Mouse (Mus musculus) adrenal gland, adult 8-10 months (tissue): Measurements from ENCODE around the gene Slc9a8. TPM values are rescaled to one million over a fixed set of nuclear protein-coding genes. Genes with fewer than 3 reads are reported as not detected.

ENCODE experiments used
- DNase-seq: peaks from one replicate; pipeline ENCODE4 v3.0.0; 2022
- total RNA-seq, 4 experiments: library from RNA; stranded (reverse); gene quantifications; 2 replicates each; pipeline ENCODE4 v1.2.4; 2022

The Slc9a8 gene
- total RNA-seq, 4 experiments from 2014 or later, result 39.8 to 87.3 (median 53.6) TPM

DNA sequence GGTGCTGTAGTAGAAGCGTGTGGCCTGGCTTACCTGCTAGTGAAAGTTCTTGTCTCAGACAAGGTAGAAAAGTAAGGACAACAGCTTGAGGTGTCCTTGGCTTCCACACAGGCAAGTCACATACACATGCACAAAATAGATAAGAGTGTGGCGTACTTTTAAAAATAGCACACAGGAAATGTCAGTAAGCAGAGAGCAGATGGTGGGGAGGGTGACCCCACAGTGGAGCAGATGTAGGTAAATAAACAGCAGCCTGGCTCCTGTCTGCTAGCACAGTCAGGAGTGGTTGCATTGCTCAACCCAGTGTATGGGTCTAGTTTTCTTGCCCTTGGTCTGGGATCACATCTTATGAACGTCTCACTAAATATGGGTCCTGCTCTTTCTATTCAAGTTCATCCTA, 89.0 kb downstream of the Slc9a8 start:
- no peak for DNase-seq

- DNase-seq, result no peak
Observed at GRCm38 (mm10) chr2:167512365-167512764, 90.9 kb downstream of the Slc9a8 start.

- no peak for DNase-seq
Observed at GRCm38 (mm10) chr2:167512970-167513369, 91.5 kb downstream of the Slc9a8 start.

DNA sequence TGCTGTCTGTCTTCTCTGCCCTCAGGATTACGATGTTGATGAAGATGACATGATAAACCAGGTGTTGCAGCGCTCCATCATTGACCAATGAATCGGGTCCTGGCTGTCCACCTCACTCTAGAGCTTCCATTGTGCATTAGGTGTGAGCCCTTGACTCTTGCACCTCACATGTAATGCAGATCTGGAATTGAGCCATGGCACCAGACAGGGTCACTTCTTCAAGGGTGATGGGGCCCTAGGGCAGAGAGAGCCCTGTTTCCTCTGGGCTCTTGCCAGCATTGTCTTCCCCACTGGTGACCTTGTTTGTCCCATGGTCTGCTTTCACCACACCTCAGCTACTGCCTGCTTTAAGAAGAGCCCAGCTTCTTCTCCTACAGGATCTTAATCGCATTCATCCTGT, 93.1 kb downstream of the Slc9a8 start:
- no peak for DNase-seq

DNA sequence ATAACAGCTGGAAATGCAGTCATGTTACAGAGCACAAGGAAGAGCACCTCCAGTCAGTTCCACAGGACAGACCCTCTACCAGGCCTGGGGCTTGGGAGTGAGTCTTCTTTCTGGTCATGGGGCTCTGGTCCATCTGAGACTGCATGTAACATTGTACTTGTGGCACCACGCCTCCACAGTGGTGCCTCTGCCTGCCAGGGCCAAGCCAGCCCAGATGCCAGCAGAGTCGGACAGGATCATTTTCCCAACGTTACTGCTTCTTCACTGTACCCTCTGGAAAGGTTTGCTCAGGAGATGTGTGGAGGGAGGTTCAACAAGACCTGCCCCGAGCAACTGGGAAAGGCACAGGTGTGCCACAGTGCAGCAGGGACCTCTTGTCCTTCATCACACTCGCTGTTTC, 94.2 kb downstream of the Slc9a8 start:
- DNase-seq, result no peak

DNA sequence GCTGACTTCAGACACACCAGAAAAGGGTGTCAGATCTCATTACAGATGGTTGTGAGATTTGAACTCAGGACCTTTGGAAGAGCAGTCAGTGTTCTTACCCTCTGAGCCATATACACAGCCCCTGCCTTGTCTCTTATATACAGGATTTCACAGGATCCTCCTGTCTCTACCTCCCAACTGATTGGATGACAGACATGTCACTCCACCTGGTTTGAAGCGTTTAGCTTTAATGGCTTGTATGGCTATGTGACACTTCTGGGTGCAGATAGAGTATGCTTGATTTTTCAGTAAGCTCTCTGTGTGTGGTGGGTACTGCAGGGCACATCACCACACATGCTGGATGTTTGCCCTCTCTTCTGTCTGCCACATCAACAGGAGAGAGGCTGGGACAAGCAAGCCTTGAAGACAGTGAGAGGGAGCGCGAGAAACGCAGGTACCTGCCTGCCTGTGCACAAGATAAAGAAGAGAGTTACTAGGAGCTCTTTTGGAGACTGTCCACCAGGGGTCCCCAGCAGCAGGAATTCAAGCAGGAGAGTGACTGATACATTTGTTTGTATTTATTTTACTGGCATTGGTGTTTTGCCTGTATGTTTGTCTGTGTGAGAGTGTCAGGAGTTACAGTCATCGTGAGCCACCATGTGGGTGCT, 98.2 kb downstream of the Slc9a8 start:
- no peak for DNase-seq

Other genes with a start within 250 kb of the Slc9a8 start
- gene Kcnb1, start 231.6 kb upstream of the Slc9a8 start, total RNA-seq, result 10 to 100 TPM; 12.6 to 27.7 (median 18.8) TPM
- gene Ptgis, start 181.1 kb upstream of the Slc9a8 start, total RNA-seq, result 10 to 100 TPM; 26.8 to 54.4 (median 40.8) TPM
- gene B4galt5, start 72.5 kb upstream of the Slc9a8 start, total RNA-seq, result 100 to 1,000 TPM in 2 of 4 experiments, 10 to 100 TPM in 2; 85.7 to 181 (median 114) TPM
- gene Rnf114, start 70.9 kb downstream of the Slc9a8 start, total RNA-seq, result 100 to 1,000 TPM in 2 of 4 experiments, 10 to 100 TPM in 2; 74.5 to 110 (median 100) TPM
- 10 to 100 TPM; 34.8 to 49.8 (median 38.9) TPM for gene Spata2, start 71.2 kb downstream of the Slc9a8 start, total RNA-seq
- gene Snai1, start 116.5 kb downstream of the Slc9a8 start, total RNA-seq, result 1 to 10 TPM; 6.5 to 9.1 (median 7.6) TPM
- 100 to 1,000 TPM; 175 to 197 (median 191) TPM for gene Ube2v1, start 210.4 kb downstream of the Slc9a8 start, total RNA-seq
- 10 to 100 TPM; 19.9 to 23.9 (median 22.1) TPM for gene Gm20431, start 239.8 kb downstream of the Slc9a8 start, total RNA-seq